Mouse (Mus musculus) kidney, embryonic 16.5 days (tissue): ENCODE data around the gene Lpp. TPM values are rescaled to one million over a fixed set of nuclear protein-coding genes. Genes with fewer than 3 reads are reported as not detected.

ENCODE experiments used
- ATAC-seq: fragments of 200-750 bp; cut with Nextera tagmentation; 2 replicates; pipeline ENCODE4 v1.8.0; 2017; ENCODE audit warnings: moderate TSS enrichment; ENCODE audit not compliant: low FRiP score, low TSS enrichment
- H3K27ac ChIP-seq: fragments of 300-500 bp; sonication (generic); 2 replicates; pipeline ENCODE4 v1.5.1; 2014; ENCODE audit warnings: low read length
- H3K27me3 ChIP-seq: fragments of 300-500 bp; sonication (generic); 2 replicates; pipeline ENCODE4 v1.6.1; 2014; ENCODE audit warnings: low read length, control low read depth, mixed read lengths; ENCODE audit not compliant: insufficient read depth
- H3K36me3 ChIP-seq: fragments of 300-500 bp; sonication (generic); 2 replicates; pipeline ENCODE4 v1.6.1; 2014; ENCODE audit warnings: low read length, control low read depth, mixed read lengths; ENCODE audit not compliant: insufficient read depth
- H3K4me1 ChIP-seq: fragments of 300-500 bp; sonication (generic); 2 replicates; pipeline ENCODE4 v1.6.1; 2014; ENCODE audit warnings: low read length, control low read depth, mixed read lengths; ENCODE audit not compliant: insufficient read depth
- H3K4me2 ChIP-seq: fragments of 300-500 bp; sonication (generic); replicated peaks from 2 replicates; pipeline ENCODE4 v1.6.1; 2014; ENCODE audit warnings: low read depth, low read length
- H3K4me3 ChIP-seq: fragments of 300-500 bp; sonication (generic); 2 replicates; pipeline ENCODE4 v1.5.1; 2014; ENCODE audit warnings: mild to moderate bottlenecking, low read length
- H3K9ac ChIP-seq: fragments of 300-500 bp; sonication (generic); replicated peaks from 2 replicates; pipeline ENCODE4 v1.6.1; 2014; ENCODE audit warnings: low read length
- H3K9me3 ChIP-seq: fragments of 300-500 bp; sonication (generic); 2 replicates; pipeline ENCODE4 v1.6.1; 2016; ENCODE audit warnings: low read length, control low read depth
- WGBS: fragments of 180-500 bp; shearing (Covaris S2); extraction: QIAGEN DNeasy Blood & Tissue Kit; methylation state at CpG from one replicate; pipeline ENCODE4 v1.1.7; 2014; 5-methylcytosine and 5-hydroxymethylcytosine counted together
- polyA plus RNA-seq: library from polyadenylated mRNA; unstranded; fragments of >200 nt; fragmentation: Nextera tagmentation; extraction: Ambion mirVana; gene quantifications from 2 replicates; pipeline ENCODE4 v1.2.1, GENCODE M21; 2015

Gene Lpp
- polyA plus RNA-seq, 1 experiment from 2014 or later: 54.0 TPM

- Histone ChIP-seq H3K4me3 (no peak overlapping the region), H3K36me3 (no peaks in the 10 kb centered on the region), H3K27ac (no peak overlapping the region), H3K27me3 (no peaks in the 10 kb centered on the region), H3K4me2 (no peak overlapping the region), H3K4me1 (no peaks in the 10 kb centered on the region), H3K9ac (no peak overlapping the region), H3K9me3 (no peaks in the 10 kb centered on the region)
- WGBS: 86% methylated on average over 4 of the region's 4 CpGs
- no peak for ATAC-seq
These were observed 210.0 kb downstream of the Lpp start for GRCm38 (mm10) chr16:24603342-24603741.

GRCm38 (mm10) chr16:24607896-24608457 lies 214.7 kb downstream of the Lpp start:
- no peak overlapping the region for H3K4me2 ChIP-seq
- H3K36me3 ChIP-seq: no peaks in the 10 kb centered on the region
- no peak for ATAC-seq
- H3K27ac ChIP-seq: no peak overlapping the region
- H3K9me3 ChIP-seq: no peaks in the 10 kb centered on the region
- no peaks in the 10 kb centered on the region for H3K27me3 ChIP-seq
- H3K4me3 ChIP-seq: no peak overlapping the region
- H3K4me1 ChIP-seq: no peaks in the 10 kb centered on the region
- 72% methylated on average over 8 of the region's 8 CpGs for WGBS
- no peak overlapping the region for H3K9ac ChIP-seq

- Histone ChIP-seq H3K4me1 (peaks cover 5% of the 10 kb centered on the region; the same call in 1 of the 2 replicates), H3K27me3 (no peaks in the 10 kb centered on the region), H3K9ac (no peak overlapping the region), H3K36me3 (peaks cover 4% of the 10 kb centered on the region; the same call in 1 of the 2 replicates), H3K9me3 (no peaks in the 10 kb centered on the region), H3K27ac (no peak overlapping the region), H3K4me2 (no peak overlapping the region), H3K4me3 (no peak overlapping the region)
- WGBS: 88% methylated on average over 6 of the region's 6 CpGs
- ATAC-seq: no peak
These were observed 226.2 kb downstream of the Lpp start for GRCm38 (mm10) chr16:24619458-24619857.

- Histone ChIP-seq H3K9ac (no peak overlapping the region), H3K4me1 (peaks cover 5% of the 10 kb centered on the region; the same call in 1 of the 2 replicates), H3K36me3 (peaks cover 4% of the 10 kb centered on the region; the same call in 1 of the 2 replicates), H3K9me3 (no peaks in the 10 kb centered on the region), H3K27me3 (no peaks in the 10 kb centered on the region), H3K4me3 (no peak overlapping the region), H3K4me2 (no peak overlapping the region), H3K27ac (no peak overlapping the region)
- 84% methylated on average over 3 of the region's 3 CpGs for WGBS
- ATAC-seq: no peak
These were observed 226.7 kb downstream of the Lpp start for GRCm38 (mm10) chr16:24620021-24620420.

- H3K36me3 ChIP-seq: no peaks in the 10 kb centered on the region; the same call in 1 of the 2 replicates
- H3K4me2 ChIP-seq: no peak overlapping the region
- 72% methylated on average over 3 of the region's 3 CpGs for WGBS
- no peak for ATAC-seq
- H3K27ac ChIP-seq: no peak overlapping the region
- peaks cover 5% of the 10 kb centered on the region; the same call in 1 of the 2 replicates for H3K4me1 ChIP-seq
- no peak overlapping the region for H3K9ac ChIP-seq
- H3K4me3 ChIP-seq: no peak overlapping the region
- no peaks in the 10 kb centered on the region for H3K9me3 ChIP-seq
- H3K27me3 ChIP-seq: no peaks in the 10 kb centered on the region
These were observed 229.2 kb downstream of the Lpp start for GRCm38 (mm10) chr16:24622226-24623194.

GRCm38 (mm10) chr16:24624335-24624734 lies 231.0 kb downstream of the Lpp start:
- Histone ChIP-seq H3K27ac (no peak overlapping the region), H3K36me3 (no peaks in the 10 kb centered on the region), H3K4me1 (peaks cover 5% of the 10 kb centered on the region; the same call in 1 of the 2 replicates), H3K9ac (no peak overlapping the region), H3K4me3 (no peak overlapping the region), H3K4me2 (no peak overlapping the region), H3K27me3 (no peaks in the 10 kb centered on the region), H3K9me3 (no peaks in the 10 kb centered on the region)
- 66% methylated on average over 5 of the region's 5 CpGs for WGBS
- ATAC-seq: no peak

- Histone ChIP-seq H3K27me3 (no peaks in the 10 kb centered on the region), H3K9ac (no peak overlapping the region), H3K4me3 (no peak overlapping the region), H3K27ac (no peak overlapping the region), H3K9me3 (no peaks in the 10 kb centered on the region), H3K4me2 (no peak overlapping the region), H3K4me1 (peaks cover 5% of the 10 kb centered on the region; the same call in 1 of the 2 replicates), H3K36me3 (no peaks in the 10 kb centered on the region)
- ATAC-seq: no peak
- WGBS: 87% methylated on average over 5 of the region's 5 CpGs
These were observed 232.3 kb downstream of the Lpp start for GRCm38 (mm10) chr16:24625576-24625975.

- H3K27ac ChIP-seq: no peak overlapping the region
- H3K27me3 ChIP-seq: no peaks in the 10 kb centered on the region
These were observed 235.5 kb downstream of the Lpp start for GRCm38 (mm10) chr16:24628779-24629178.

GRCm38 (mm10) chr16:24629218-24630172 lies 236.2 kb downstream of the Lpp start:
- H3K27ac ChIP-seq: no peak overlapping the region
- no peak overlapping the region for H3K4me2 ChIP-seq
- no peak for ATAC-seq
- H3K36me3 ChIP-seq: no peaks in the 10 kb centered on the region
- H3K9ac ChIP-seq: no peak overlapping the region
- no peaks in the 10 kb centered on the region for H3K27me3 ChIP-seq
- 79% methylated on average over 12 of the region's 12 CpGs for WGBS
- no peaks in the 10 kb centered on the region for H3K4me1 ChIP-seq
- H3K9me3 ChIP-seq: no peaks in the 10 kb centered on the region
- no peak overlapping the region for H3K4me3 ChIP-seq

More at GRCm38 (mm10) chr16:24628779-24629178, 235.5 kb downstream of the Lpp start:
- Histone ChIP-seq H3K4me2 (no peak overlapping the region), H3K36me3 (no peaks in the 10 kb centered on the region), H3K4me3 (no peak overlapping the region), H3K9ac (no peak overlapping the region), H3K4me1 (no peaks in the 10 kb centered on the region), H3K9me3 (no peaks in the 10 kb centered on the region)
- no peak for ATAC-seq
- 86% methylated on average over 1 of the region's 1 CpGs for WGBS
